Mouse (Mus musculus) right cerebral cortex, adult 18-20 months (tissue): Measurements from ENCODE around the gene Sppl2b.
"Not testable (repeated sequence)": the region's sequence is repeated elsewhere in the genome, so short reads cannot be mapped to it uniquely, and the experiment has no call there.

ENCODE experiments used
- DNase-seq: peaks from one replicate; pipeline ENCODE4 v3.0.0; 2022; ENCODE audit warnings: mixed read lengths

Sppl2b gene

DNA sequence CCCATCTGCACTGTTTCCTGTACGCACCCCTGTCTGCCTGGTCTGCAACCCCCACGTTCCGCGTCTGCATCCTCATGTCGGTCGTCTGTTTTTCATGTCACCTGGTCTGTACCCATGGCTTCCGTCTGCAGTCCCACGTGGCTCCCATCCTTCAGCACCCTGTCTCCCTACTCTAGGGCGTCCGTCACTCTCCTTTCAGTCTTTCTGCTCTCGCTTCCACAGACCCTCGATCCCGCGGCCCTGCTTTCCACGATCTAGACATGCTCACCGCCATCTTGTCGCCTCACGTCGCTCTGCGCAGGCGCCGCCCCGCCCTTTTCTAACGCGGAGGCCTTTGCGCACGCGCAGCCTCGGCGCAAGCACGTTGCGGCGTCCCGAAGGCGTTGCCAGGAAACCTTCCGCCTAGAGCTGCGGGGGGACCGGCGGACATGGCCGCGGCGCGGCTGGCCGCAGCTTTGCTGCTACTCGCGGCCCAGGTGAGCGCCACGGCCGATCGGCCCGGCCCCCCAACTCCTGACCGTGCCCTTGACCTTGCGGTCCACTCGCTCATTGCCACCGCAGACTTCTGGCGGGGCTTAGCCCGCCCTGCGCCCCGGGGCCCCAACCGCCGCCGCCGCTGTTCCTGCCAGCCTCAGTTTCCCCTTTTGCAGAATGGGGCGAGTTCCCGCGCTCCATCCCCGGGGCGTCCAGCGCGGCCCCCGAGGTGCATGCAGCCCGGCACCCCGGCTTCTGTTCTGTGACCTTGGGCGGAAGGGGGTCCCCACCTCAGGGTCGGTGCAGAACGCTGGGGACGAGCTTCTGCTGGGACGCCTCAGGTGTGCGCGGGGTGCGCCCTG, at the start of gene Sppl2b, which contains the start of gene Lsm7:
Gene Sppl2b (plus strand): TSS at position 363 of the 836 bp plus-strand sequence.
Gene Lsm7 (minus strand): TSS at position 297 of the 836 bp plus-strand sequence.
- DNase-seq, result peak; percentile 96

- no peak for DNase-seq
Observed at GRCm38 (mm10) chr10:80805322-80805721, 49.8 kb upstream of the Sppl2b start.

DNA sequence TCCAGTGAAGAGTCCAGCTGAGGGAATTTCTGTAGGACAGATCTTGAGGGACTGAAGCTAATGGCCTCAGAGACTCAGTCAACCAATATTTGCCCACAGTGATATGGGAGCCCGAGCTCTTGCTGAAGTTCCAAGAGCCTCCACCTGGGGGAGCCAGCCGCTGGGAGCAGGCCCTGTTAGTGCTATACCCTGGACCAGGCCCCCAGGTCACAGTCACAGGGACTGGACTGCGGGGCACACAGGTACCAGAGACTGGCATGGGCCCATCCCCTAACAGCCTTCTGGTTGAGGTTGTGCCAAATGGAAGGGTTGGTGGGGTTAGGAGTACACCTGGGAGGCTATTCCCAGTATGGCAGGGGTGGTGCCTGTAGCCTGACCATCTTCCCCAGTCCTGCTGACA, 49.1 kb upstream of the Sppl2b start:
- peak; percentile 66 for DNase-seq

DNA sequence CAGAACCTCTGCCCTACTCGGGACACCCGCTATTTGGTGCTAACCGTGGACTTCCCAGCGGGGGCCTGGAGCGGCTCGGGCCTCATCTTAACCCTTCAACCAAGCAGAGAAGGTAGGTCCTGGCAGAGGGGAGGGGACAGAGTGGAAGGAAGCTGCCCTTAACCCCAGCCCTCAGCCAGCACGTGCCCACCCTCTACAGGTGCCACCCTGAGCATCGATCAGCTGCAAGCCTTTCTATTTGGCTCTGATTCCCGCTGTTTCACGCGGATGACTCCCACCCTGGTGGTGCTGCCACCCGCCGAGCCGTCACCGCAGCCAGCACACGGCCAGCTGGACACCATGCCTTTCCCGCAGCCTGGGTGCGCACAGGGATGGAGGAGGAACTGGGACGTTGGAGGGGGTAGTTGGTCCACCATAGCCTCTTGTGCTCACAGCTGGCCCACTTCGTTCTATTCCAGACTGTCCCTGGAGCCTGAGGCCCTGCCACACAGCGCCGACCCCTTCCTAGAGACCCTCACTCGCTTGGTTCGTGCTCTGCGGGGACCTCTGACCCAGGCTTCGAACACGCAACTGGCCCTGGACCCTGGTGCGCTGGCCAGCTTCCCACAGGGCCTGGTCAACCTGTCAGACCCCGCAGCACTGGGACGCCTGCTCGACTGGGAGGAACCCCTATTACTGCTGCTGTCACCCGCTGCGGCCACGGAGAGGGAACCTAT, 48.6 kb upstream of the Sppl2b start:
- DNase-seq, result no peak

DNA sequence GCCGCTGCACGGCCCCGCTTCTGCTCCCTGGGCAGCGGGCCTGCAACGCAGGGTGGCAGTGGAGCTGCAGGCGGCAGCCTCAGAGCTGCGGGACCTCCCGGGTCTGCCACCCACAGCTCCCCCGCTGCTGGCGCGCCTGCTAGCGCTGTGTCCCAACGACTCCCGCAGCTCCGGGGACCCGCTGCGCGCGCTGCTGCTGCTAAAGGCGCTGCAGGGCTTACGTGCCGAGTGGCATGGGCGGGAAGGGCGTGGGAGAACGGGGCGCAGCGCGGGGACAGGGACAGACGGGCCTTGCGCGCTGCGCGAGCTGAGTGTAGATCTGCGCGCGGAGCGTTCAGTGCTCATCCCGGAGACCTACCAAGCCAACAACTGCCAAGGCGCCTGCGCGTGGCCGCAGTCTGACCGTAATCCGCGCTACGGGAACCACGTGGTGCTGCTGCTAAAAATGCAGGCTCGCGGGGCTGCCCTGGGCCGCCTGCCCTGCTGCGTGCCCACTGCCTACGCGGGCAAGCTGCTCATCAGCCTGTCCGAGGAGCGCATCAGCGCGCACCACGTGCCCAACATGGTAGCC, 47.9 kb upstream of the Sppl2b start:
- peak; percentile 93 for DNase-seq

DNA sequence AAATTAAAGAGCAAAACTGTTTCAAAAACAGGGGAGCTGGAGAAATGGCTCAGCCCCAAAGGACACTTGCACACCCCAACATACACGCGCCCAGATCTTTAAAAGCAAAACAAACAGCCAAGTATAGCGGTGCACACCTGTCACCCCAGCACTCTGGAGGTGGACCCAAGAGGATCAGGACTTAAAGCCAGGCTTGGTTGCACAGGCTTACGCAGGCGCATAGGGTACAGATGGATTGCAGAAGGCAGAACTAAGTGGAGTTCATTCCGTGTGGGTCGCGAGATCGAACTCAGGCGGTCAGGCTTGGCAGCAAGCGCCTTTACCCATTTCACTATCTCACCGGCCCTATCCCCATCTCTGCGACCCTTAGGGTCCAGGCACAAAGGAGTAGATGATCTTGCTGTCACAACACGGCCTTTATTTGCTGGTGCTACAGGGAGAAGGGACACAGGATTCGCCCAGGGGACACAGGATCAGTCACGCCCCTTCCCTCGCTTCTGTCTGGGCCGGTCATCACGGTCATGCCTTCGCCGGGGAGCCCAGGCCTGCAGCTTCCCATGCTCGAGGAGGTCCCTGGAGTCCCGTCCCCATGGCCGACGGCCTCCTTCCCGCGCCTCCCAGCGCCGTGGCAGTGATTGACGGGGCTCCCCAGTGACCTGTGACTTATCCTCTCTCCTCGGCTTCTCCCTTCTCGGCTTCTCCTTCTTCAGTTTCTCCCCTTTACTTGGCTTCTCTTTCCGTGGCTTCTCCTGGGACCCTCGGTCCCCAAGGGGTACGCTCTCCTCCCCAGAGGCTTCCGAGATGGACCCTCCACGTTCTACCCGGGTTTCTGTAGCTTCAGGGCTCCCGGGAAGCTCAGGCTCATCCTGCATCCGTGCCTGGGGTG, 46.7 kb upstream of the Sppl2b start:
- DNase-seq, result no peak

DNA sequence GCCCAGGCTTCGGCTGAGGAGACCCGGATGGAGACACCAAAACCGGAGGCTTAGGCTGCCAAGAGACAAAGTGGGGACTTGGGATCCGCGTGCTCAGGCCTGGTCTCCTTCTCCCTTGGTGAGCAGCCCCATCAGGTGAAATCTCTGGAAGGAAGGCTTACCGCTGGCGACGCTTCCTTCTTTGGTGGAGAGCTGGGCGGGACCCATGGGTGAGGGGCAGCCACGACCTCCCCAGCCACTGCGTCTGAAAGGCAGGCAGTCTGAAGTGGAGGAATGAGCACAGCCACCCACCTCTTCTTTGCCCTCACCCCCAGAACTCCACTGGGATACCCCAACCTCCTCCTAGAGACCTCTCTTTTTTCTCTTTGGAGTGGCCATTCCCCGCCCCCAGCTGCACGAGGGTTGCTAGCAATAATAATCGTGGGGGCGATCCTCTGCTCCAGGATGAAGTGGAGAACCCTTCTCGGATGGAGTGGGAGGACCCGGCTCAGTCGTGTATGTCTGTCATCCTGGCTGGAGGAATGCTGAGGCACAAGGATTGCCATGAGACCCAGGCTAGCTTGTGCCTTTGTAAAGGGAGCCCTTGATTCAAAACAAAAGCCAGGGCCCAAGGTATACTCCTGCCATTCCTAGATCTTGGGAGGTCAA, 46.0 kb upstream of the Sppl2b start:
- DNase-seq, result peak; percentile 66

- no peak for DNase-seq
Observed at GRCm38 (mm10) chr10:80810084-80810483, 45.0 kb upstream of the Sppl2b start.

- DNase-seq, result no peak
Observed at GRCm38 (mm10) chr10:80812391-80813041, 42.6 kb upstream of the Sppl2b start.

GRCm38 (mm10) chr10:80813366-80813765, 41.7 kb upstream of the Sppl2b start, which contains the start of gene Jsrp1:
Gene Jsrp1, minus strand, starts transcription at chr10:80813498.
- no peak for DNase-seq

DNA sequence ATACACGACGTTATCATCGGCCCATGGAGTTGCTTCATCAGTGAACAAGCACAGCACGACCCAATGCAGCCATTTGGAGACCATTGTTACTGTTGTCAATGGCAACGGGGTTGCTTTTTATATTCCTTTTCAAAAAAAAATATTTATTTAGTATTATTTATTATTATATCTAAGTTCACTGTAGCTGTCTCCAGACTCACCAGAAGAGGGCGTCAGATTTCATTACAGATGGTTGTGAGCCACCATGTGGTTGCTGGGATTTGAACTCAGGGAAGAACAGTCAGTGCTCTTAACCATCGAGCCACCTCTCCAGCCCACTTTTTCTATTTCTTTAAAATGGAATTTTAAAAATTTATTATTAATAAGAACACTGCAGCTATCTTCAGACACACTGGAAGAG, 40.3 kb upstream of the Sppl2b start:
- DNase-seq, result no peak

DNA sequence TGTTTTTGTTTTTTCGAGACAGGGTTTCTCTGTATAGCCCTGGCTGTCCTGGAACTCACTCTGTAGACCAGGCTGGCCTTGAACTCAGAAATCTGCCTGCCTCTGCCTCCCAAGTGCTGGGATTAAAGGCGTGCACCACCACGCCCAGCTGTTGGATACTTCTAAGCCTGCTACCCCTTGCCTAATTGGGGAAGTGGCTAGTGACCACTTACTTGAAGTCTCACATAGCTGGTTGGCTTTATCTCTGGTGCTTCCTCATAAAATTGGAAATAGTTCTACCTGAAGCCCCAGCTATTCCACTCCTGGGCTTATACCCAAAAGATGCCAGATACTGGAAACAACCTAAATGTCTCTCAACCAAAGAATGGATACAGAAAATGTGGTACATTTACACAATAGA, 38.8 kb upstream of the Sppl2b start:
- DNase-seq, result not testable (repeated sequence)

DNA sequence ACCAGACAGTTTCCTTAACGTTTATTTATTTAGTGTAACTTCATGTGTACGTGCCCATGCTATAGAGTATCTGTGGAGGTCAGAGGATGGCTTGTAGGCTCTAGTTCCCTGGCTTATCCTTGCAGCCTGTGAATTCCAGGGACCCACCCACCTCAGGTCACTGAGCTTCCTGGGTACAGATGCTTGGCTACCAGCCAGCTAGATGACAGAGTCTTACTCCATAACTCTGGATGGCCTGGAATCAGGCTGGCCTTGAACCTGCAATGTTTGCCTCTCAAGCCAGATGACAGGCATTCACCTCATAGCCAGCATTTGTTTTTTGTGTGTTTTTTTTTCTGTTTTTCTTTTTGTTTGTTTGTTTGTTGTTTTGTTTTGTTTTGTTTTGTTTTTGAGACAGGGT, 37.9 kb upstream of the Sppl2b start:
- no peak for DNase-seq

- not testable (repeated sequence) for DNase-seq
Observed at GRCm38 (mm10) chr10:80817955-80818354, 37.1 kb upstream of the Sppl2b start.

- DNase-seq, result no peak
Observed at GRCm38 (mm10) chr10:80818599-80819281, 36.3 kb upstream of the Sppl2b start.

DNA sequence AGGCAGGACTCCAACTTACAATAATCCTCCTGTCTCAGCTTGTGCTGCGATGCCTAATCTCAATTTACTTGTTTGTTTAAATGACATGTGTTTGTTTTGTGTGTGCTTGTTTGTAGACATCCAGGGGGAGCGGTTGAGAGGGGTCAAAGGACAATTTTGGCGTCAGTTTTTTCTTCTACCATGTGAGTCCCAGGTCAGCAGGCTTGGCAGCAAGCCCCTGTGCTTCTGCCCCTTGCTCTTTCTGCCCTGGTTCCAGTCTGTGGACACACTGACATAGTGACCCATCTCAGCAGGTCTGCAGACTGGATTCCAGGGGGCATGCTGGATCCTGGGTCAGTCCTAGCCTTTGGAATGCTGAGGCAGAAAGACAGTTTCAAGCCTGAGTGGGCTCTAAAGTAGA, 35.7 kb upstream of the Sppl2b start:
- DNase-seq, result no peak

DNA sequence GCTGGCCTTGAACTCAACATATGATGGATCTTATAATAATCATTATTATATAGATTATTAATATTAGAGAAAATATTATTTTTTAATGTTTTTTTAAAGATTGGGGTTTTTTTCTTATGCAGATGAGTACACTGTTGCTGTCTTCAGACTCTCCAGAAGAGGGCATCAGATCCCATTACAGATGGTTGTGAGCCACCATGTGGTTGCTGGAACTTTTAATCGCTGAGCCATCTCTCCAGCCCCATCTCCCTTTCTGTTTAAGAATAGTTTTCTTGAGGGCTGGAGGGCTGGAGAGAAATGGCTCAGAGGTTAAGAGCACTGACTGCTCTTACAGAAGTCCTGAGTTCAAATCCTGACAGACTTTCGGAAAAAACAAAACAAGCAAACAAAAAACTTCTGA, 33.1 kb upstream of the Sppl2b start:
- DNase-seq, result no peak

GRCm38 (mm10) chr10:80822528-80822927, 32.5 kb upstream of the Sppl2b start:
- DNase-seq, result no peak

DNA sequence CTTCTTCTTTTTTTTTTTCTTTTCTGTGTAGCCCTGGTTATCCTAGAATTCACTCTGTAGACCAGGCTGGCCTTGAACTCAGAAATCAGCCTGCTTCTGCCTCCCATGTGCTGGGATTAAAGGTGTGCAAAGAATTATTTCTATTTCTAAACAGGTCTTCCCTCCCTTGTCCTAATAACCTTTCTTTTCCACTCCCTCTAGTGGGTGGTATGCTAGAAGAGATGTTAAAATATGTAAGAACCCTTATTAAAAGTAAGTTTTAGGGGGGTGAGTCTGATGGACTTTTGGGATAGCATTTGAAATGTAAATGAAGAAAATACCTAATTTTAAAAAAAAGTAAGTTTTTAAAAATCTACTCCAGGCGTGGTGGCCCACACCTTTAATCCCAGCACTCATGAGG, 31.8 kb upstream of the Sppl2b start:
- no peak for DNase-seq

GRCm38 (mm10) chr10:80823847-80824643, 31.0 kb upstream of the Sppl2b start:
- no peak for DNase-seq
